Mouse (Mus musculus) lung, postnatal 0 days (tissue): ENCODE results near the gene Taldo1.

Experiments used
- CTCF ChIP-seq: IDR thresholded peaks from 2 replicates; pipeline ENCODE4 v1.5.1; 2016; ENCODE audit warnings: antibody characterized with exemption, mild to moderate bottlenecking
- EP300 ChIP-seq: IDR thresholded peaks from 2 replicates; pipeline ENCODE4 v1.6.1; 2016; ENCODE audit warnings: antibody characterized with exemption, mild to moderate bottlenecking, control low read depth

DNA sequence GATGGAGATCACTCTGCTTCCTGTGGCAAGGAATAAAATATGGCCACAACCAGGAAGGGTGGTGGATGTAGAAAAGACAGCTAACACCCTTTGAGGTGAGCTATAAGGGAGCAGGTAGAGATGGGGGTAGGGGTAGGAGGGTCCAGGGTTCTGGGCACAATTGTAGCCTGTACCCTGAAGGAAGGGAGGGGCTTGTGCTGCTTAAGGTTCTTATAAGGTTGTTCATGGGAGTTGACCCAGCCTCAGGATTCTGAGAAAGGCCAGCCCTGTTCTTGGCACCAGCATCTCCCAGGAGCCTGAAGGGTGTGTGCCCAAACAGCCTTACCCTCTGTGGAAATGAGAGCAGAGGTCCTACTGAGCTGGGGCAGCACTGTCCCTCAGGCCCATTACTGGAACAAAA lies 59.9 kb downstream of the Taldo1 start:
- TF ChIP-seq EP300 (no peak), CTCF (no peak)
